ENCODE assay signal across 8 mouse cellular contexts in genomic region chr7:141436523-141436892, GRCm38 (mm10). TPM values are rescaled to one million over a fixed set of nuclear protein-coding genes. Genes with fewer than 3 reads are reported as not detected.
DNase-seq lines count a peak whose midpoint lies in the region; ATAC-seq lines count a peak whose summit lies in the region.

No protein-coding gene starts in this region.

- H3K36me3 ChIP-seq in kidney, embryonic 16.5 days (ENCODE audit: insufficient read depth, low read length): peaks cover 38% of the 10 kb centered on the region
- H3K36me3 ChIP-seq in embryonic facial prominence, embryonic 10.5 days (replicated peaks): peaks cover 69% of the 10 kb centered on the region
- peaks cover 15% of the 10 kb centered on the region for H3K36me3 ChIP-seq in hindbrain, embryonic 16.5 days (ENCODE audit: control insufficient read depth, insufficient read depth, low read length)
- peaks cover 13% of the 10 kb centered on the region for H3K36me3 ChIP-seq in midbrain, embryonic 16.5 days (ENCODE audit: control insufficient read depth, insufficient read depth, low read length)

- ATAC-seq in kidney, embryonic 16.5 days (ENCODE audit: low FRiP score, low TSS enrichment): no peak
- ATAC-seq in hindbrain, embryonic 16.5 days: no peak
- ATAC-seq in midbrain, embryonic 16.5 days: no peak
- ATAC-seq in megakaryocyte-erythroid progenitor cell, adult 5-6 weeks (replicated peaks; ENCODE audit: low FRiP score, low TSS enrichment, poor library complexity, severe bottlenecking): no peak

- H3K9ac ChIP-seq in kidney, embryonic 16.5 days (replicated peaks; ENCODE audit: low read length): peak overlapping the region; percentile 77
- peak overlapping the region; percentile 81 for H3K9ac ChIP-seq in hindbrain, embryonic 16.5 days (ENCODE audit: low read depth, low read length)
- peak overlapping the region; percentile 89 for H3K9ac ChIP-seq in midbrain, embryonic 16.5 days (ENCODE audit: low read depth, low read length)

- H3K4me2 ChIP-seq in kidney, embryonic 16.5 days (replicated peaks; ENCODE audit: low read depth, low read length): peak overlapping the region; percentile 93
- H3K4me2 ChIP-seq in hindbrain, embryonic 16.5 days (ENCODE audit: low read length): peak overlapping the region; percentile 87
- H3K4me2 ChIP-seq in midbrain, embryonic 16.5 days (ENCODE audit: low read length): peak overlapping the region; percentile 69

- H3K9me3 ChIP-seq in kidney, embryonic 16.5 days (ENCODE audit: low read length): no peaks in the 10 kb centered on the region
- H3K9me3 ChIP-seq in embryonic facial prominence, embryonic 10.5 days: no peaks in the 10 kb centered on the region
- no peaks in the 10 kb centered on the region for H3K9me3 ChIP-seq in hindbrain, embryonic 16.5 days (ENCODE audit: control insufficient read depth, low read length)
- no peaks in the 10 kb centered on the region for H3K9me3 ChIP-seq in midbrain, embryonic 16.5 days (replicated peaks; ENCODE audit: control insufficient read depth, low read length, poor library complexity, severe bottlenecking)

- no peak for DNase-seq in kidney, adult 8-10 months
- no peak for DNase-seq in embryonic facial prominence, embryonic 10.5 days (ENCODE audit: low spot score)
- no peak for DNase-seq in frontal cortex, postnatal 10 days (ENCODE audit: low spot score in 2 of 2)
- DNase-seq in spleen, postnatal 36 days (ENCODE audit: low spot score in 2 of 2): no peak

- H3K4me1 ChIP-seq in kidney, embryonic 16.5 days (ENCODE audit: insufficient read depth, low read length): peaks cover 32% of the 10 kb centered on the region
- peaks cover 62% of the 10 kb centered on the region for H3K4me1 ChIP-seq in embryonic facial prominence, embryonic 10.5 days
- H3K4me1 ChIP-seq in hindbrain, embryonic 16.5 days (ENCODE audit: control insufficient read depth, insufficient read depth, low read depth, low read length): peaks cover 25% of the 10 kb centered on the region
- H3K4me1 ChIP-seq in midbrain, embryonic 16.5 days (ENCODE audit: control insufficient read depth, insufficient read depth, low read length): peaks cover 40% of the 10 kb centered on the region

- peak overlapping the region; percentile 58 for H3K4me3 ChIP-seq in kidney, embryonic 16.5 days (ENCODE audit: low read length)
- peak overlapping the region; percentile 66 for H3K4me3 ChIP-seq in embryonic facial prominence, embryonic 10.5 days
- H3K4me3 ChIP-seq in hindbrain, embryonic 16.5 days (ENCODE audit: low read length): peak overlapping the region; percentile 62
- H3K4me3 ChIP-seq in midbrain, embryonic 16.5 days (ENCODE audit: low read depth, low read length): peak overlapping the region; percentile 59

- 55% methylated on average over 2 of the region's 2 CpGs for WGBS in kidney, embryonic 16.5 days
- WGBS in embryonic facial prominence, embryonic 10.5 days: 59% methylated on average over 2 of the region's 2 CpGs
- 46% methylated on average over 2 of the region's 2 CpGs for WGBS in hindbrain, embryonic 16.5 days
- 37% methylated on average over 2 of the region's 2 CpGs for WGBS in midbrain, embryonic 16.5 days

- no peak overlapping the region for H3K27ac ChIP-seq in kidney, embryonic 16.5 days (ENCODE audit: low read length)
- peak overlapping the region; percentile 88 for H3K27ac ChIP-seq in embryonic facial prominence, embryonic 10.5 days (replicated peaks)
- no peak overlapping the region; the same call in 1 of the 2 replicates for H3K27ac ChIP-seq in hindbrain, embryonic 16.5 days (ENCODE audit: low read depth, low read length)
- no peak overlapping the region; the same call in 1 of the 2 replicates for H3K27ac ChIP-seq in midbrain, embryonic 16.5 days (ENCODE audit: low read length)

- no peaks in the 10 kb centered on the region for H3K27me3 ChIP-seq in kidney, embryonic 16.5 days (ENCODE audit: insufficient read depth, low read length)
- H3K27me3 ChIP-seq in embryonic facial prominence, embryonic 10.5 days (replicated peaks; ENCODE audit: low read depth, poor library complexity, severe bottlenecking): no peaks in the 10 kb centered on the region
- no peaks in the 10 kb centered on the region for H3K27me3 ChIP-seq in hindbrain, embryonic 16.5 days (replicated peaks; ENCODE audit: control insufficient read depth, insufficient read depth, low read length)
- H3K27me3 ChIP-seq in midbrain, embryonic 16.5 days (ENCODE audit: control insufficient read depth, insufficient read depth, low read depth, low read length): no peaks in the 10 kb centered on the region

RNA-seq across cellular contexts. Expression of gene Slc25a22, which starts 1.2 kb away (rescaled TPM):
- polyA plus RNA-seq in kidney, embryonic 16.5 days (2015; fragmentation: Nextera tagmentation; extraction: Ambion mirVana): 33.2 and 39.9 TPM in 2 replicates
- polyA plus RNA-seq in embryonic facial prominence, embryonic 10.5 days (2016; fragmentation: Nextera tagmentation; extraction: Ambion mirVana): 49.3 and 52.2 TPM in 2 replicates
- polyA plus RNA-seq in hindbrain, embryonic 16.5 days (2015; fragmentation: Nextera tagmentation; extraction: Ambion mirVana): 96.3 and 104 TPM in 2 replicates
- 108 and 121 TPM in 2 replicates for polyA plus RNA-seq in midbrain, embryonic 16.5 days (2015; fragmentation: Nextera tagmentation; extraction: Ambion mirVana)
- total RNA-seq in megakaryocyte-erythroid progenitor cell, adult 5-6 weeks (2014; fragmentation: Nextera tagmentation): 25.9 and 45.2 TPM in 2 replicates
- total RNA-seq in megakaryocyte-erythroid progenitor cell, adult 5-6 weeks (2017): 3.4 and 6.7 TPM in 2 replicates

RNA-seq across cellular contexts. Expression of gene Cend1, which starts 7.2 kb away (rescaled TPM):
- 3.0 TPM in 2 replicates for polyA plus RNA-seq in kidney, embryonic 16.5 days (2015; fragmentation: Nextera tagmentation; extraction: Ambion mirVana)
- polyA plus RNA-seq in embryonic facial prominence, embryonic 10.5 days (2016; fragmentation: Nextera tagmentation; extraction: Ambion mirVana): 7.7 and 8.4 TPM in 2 replicates
- polyA plus RNA-seq in hindbrain, embryonic 16.5 days (2015; fragmentation: Nextera tagmentation; extraction: Ambion mirVana): 226 and 245 TPM in 2 replicates
- polyA plus RNA-seq in midbrain, embryonic 16.5 days (2015; fragmentation: Nextera tagmentation; extraction: Ambion mirVana): 109 and 151 TPM in 2 replicates
- total RNA-seq in megakaryocyte-erythroid progenitor cell, adult 5-6 weeks (2014; fragmentation: Nextera tagmentation): not detected in 2 replicates
- total RNA-seq in megakaryocyte-erythroid progenitor cell, adult 5-6 weeks (2017): not detected in 2 replicates

RNA-seq across cellular contexts. Expression of gene Pidd1, which starts 7.3 kb away (rescaled TPM):
- 11.4 and 12.6 TPM in 2 replicates for polyA plus RNA-seq in kidney, embryonic 16.5 days (2015; fragmentation: Nextera tagmentation; extraction: Ambion mirVana)
- 24.9 and 26.0 TPM in 2 replicates for polyA plus RNA-seq in embryonic facial prominence, embryonic 10.5 days (2016; fragmentation: Nextera tagmentation; extraction: Ambion mirVana)
- polyA plus RNA-seq in hindbrain, embryonic 16.5 days (2015; fragmentation: Nextera tagmentation; extraction: Ambion mirVana): 2.8 and 4.5 TPM in 2 replicates
- polyA plus RNA-seq in midbrain, embryonic 16.5 days (2015; fragmentation: Nextera tagmentation; extraction: Ambion mirVana): 2.4 and 2.5 TPM in 2 replicates
- total RNA-seq in megakaryocyte-erythroid progenitor cell, adult 5-6 weeks (2014; fragmentation: Nextera tagmentation): 46.5 and 64.8 TPM in 2 replicates
- 7.5 and 14.3 TPM in 2 replicates for total RNA-seq in megakaryocyte-erythroid progenitor cell, adult 5-6 weeks (2017)

RNA-seq across cellular contexts. Expression of gene Rplp2, which starts 10.7 kb away (rescaled TPM):
- 1,055 and 1,146 TPM in 2 replicates for polyA plus RNA-seq in kidney, embryonic 16.5 days (2015; fragmentation: Nextera tagmentation; extraction: Ambion mirVana)
- polyA plus RNA-seq in embryonic facial prominence, embryonic 10.5 days (2016; fragmentation: Nextera tagmentation; extraction: Ambion mirVana): 1,198 and 1,200 TPM in 2 replicates
- polyA plus RNA-seq in hindbrain, embryonic 16.5 days (2015; fragmentation: Nextera tagmentation; extraction: Ambion mirVana): 602 and 645 TPM in 2 replicates
- 607 and 649 TPM in 2 replicates for polyA plus RNA-seq in midbrain, embryonic 16.5 days (2015; fragmentation: Nextera tagmentation; extraction: Ambion mirVana)
- 4,458 and 6,012 TPM in 2 replicates for total RNA-seq in megakaryocyte-erythroid progenitor cell, adult 5-6 weeks (2014; fragmentation: Nextera tagmentation)
- total RNA-seq in megakaryocyte-erythroid progenitor cell, adult 5-6 weeks (2017): 2,286 and 2,743 TPM in 2 replicates

RNA-seq across cellular contexts. Expression of gene Pnpla2, which starts 18.5 kb away (rescaled TPM):
- 47.0 and 51.5 TPM in 2 replicates for polyA plus RNA-seq in kidney, embryonic 16.5 days (2015; fragmentation: Nextera tagmentation; extraction: Ambion mirVana)
- polyA plus RNA-seq in embryonic facial prominence, embryonic 10.5 days (2016; fragmentation: Nextera tagmentation; extraction: Ambion mirVana): 13.2 and 14.3 TPM in 2 replicates
- 20.0 and 20.9 TPM in 2 replicates for polyA plus RNA-seq in hindbrain, embryonic 16.5 days (2015; fragmentation: Nextera tagmentation; extraction: Ambion mirVana)
- polyA plus RNA-seq in midbrain, embryonic 16.5 days (2015; fragmentation: Nextera tagmentation; extraction: Ambion mirVana): 16.9 and 17.7 TPM in 2 replicates
- total RNA-seq in megakaryocyte-erythroid progenitor cell, adult 5-6 weeks (2014; fragmentation: Nextera tagmentation): 29.7 and 32.6 TPM in 2 replicates
- total RNA-seq in megakaryocyte-erythroid progenitor cell, adult 5-6 weeks (2017): 7.1 and 17.8 TPM in 2 replicates

Comparison
In these comparisons a context has a peak if more than half of its experiments do, and no peak if none do; other contexts are left out.
1. RNA of gene Cend1, which starts 7.2 kb away (polyA plus RNA-seq): 226 to 245 TPM in hindbrain, embryonic 16.5 days and 109 to 151 TPM in midbrain, embryonic 16.5 days; 7.7 to 8.4 TPM in embryonic facial prominence, embryonic 10.5 days and 3.0 TPM in kidney, embryonic 16.5 days; every median in the first group is over 10 times any median in the second.
2. Peak in every context shown above with its lines, with median percentiles within 50 percentile points of each other: H3K4me2 ChIP-seq, H3K4me3 ChIP-seq and H3K9ac ChIP-seq.